Mouse (Mus musculus): Measurements from ENCODE around the gene Rnf44.

DNA sequence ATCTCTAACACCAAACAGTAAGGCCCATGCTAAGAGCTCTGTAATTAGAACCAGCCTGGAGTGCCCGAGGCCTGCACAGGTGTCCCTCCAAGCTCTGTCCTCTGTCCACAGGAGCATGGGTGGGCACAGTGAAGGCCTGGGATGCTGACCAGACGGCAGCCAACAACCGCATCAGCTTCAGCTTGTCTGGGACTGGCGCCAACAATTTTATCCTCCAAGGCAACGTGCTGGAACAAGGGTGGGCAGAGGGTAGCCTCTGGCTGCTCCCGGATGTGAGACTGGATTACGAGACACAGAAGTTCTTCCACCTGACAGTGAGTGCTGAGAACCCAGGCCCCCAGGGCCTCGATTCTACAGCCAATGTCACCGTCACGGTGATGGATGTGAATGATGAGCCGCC is 32.4 kb upstream of the Rnf44 start:
- no peak for TF ChIP-seq CTCF (IDR thresholded peaks at IDR 0.05; ENCODE audit: borderline replicate concordance, extremely low read depth, insufficient read depth, insufficient read length)
- no peak for TF ChIP-seq POLR2A (IDR thresholded peaks at IDR 0.05; ENCODE audit: borderline replicate concordance, extremely low read depth, insufficient read depth, insufficient read length, poor library complexity, severe bottlenecking)

Data from brain, embryonic 14.5 days (tissue).